ENCODE assay signal across 7 mouse cellular contexts in the genomic region with DNA sequence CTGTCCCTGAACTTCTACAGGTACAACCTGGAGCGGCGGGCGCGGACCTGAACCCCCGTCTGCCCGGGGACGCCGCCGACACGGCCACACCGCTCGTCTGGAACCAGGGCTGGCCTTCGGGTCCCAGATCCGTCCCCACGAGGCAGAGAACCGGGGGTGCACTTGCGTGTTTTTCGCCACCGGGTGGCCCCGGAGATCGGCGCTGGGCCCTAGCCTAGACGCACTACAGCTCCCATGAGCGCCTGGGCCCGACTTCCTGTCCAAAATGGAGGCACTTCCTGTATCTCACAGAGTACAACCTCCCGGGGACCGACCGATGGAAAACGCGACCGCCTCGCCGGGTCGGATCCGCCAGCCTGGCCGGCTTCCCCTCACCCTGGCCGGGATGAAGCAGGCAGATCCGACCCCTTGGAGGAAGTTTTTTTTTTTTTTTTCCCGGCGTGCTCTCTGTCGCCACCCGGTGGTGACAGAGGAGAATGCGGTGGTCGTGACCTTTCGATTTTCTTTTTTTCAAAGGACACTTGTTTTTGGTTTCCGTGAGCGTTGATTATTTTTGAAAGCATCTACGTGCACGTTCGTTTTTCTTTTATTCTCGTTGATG. TPM values are rescaled to one million over a fixed set of nuclear protein-coding genes. Genes with fewer than 3 reads are reported as not detected.
DNase-seq lines count a peak whose midpoint lies in the region; ATAC-seq lines count a peak whose summit lies in the region.
"Not testable (repeated sequence)": the region's sequence is repeated elsewhere in the genome, so short reads cannot be mapped to it uniquely, and the experiment has no call there.

No protein-coding gene starts in this region.

- ATAC-seq in embryonic facial prominence, embryonic 15.5 days (ENCODE audit: insufficient number of reproducible peaks, low FRiP score, low TSS enrichment, low read depth), result peak; percentile 90
- peak; percentile 92 for ATAC-seq in limb, embryonic 13.5 days (ENCODE audit: low FRiP score, low read depth)
- ATAC-seq in midbrain, embryonic 15.5 days (replicated peaks), result peak; percentile 91

- H3K4me3 ChIP-seq in embryonic facial prominence, embryonic 15.5 days (replicated peaks), result peak overlapping the region; percentile 35
- peak overlapping the region; percentile 17 for H3K4me3 ChIP-seq in limb, embryonic 13.5 days
- peak overlapping the region; percentile 19 for H3K4me3 ChIP-seq in midbrain, embryonic 15.5 days

- H3K9me3 ChIP-seq in embryonic facial prominence, embryonic 15.5 days (replicated peaks), result peaks cover 42% of the 10 kb centered on the region
- peaks cover 46% of the 10 kb centered on the region for H3K9me3 ChIP-seq in limb, embryonic 13.5 days
- peaks cover 32% of the 10 kb centered on the region for H3K9me3 ChIP-seq in midbrain, embryonic 15.5 days

- peaks cover 33% of the 10 kb centered on the region for H3K36me3 ChIP-seq in embryonic facial prominence, embryonic 15.5 days
- peaks cover 44% of the 10 kb centered on the region for H3K36me3 ChIP-seq in limb, embryonic 13.5 days
- not testable (repeated sequence) for H3K36me3 ChIP-seq in midbrain, embryonic 15.5 days (replicated peaks)

- DNase-seq in adrenal gland, postnatal 36 days, result peak; percentile 88 to 92
- DNase-seq in heart, adult 9 months (ENCODE audit: low spot score in 2 of 2), result peak; percentile 94 to 95
- DNase-seq in kidney, adult 9 months, result peak; percentile 97
- DNase-seq in spleen, postnatal 10 days (ENCODE audit: low spot score in 2 of 2), result peak; percentile 84 to 89

- not testable (repeated sequence) for H3K9ac ChIP-seq in embryonic facial prominence, embryonic 15.5 days; limb, embryonic 13.5 days; midbrain, embryonic 15.5 days

- H3K27ac ChIP-seq in embryonic facial prominence, embryonic 15.5 days (replicated peaks), result peak overlapping the region; percentile 79
- H3K27ac ChIP-seq in limb, embryonic 13.5 days, result peak overlapping the region; percentile 45
- H3K27ac ChIP-seq in midbrain, embryonic 15.5 days, result peak overlapping the region; percentile 68

- not testable (repeated sequence) for H3K4me1 ChIP-seq in embryonic facial prominence, embryonic 15.5 days; limb, embryonic 13.5 days; midbrain, embryonic 15.5 days

- H3K4me2 ChIP-seq in embryonic facial prominence, embryonic 15.5 days (replicated peaks), result peak overlapping the region; percentile 38
- H3K4me2 ChIP-seq in limb, embryonic 13.5 days (replicated peaks), result peak overlapping the region; percentile 23; the same call in 1 of the 2 replicates
- H3K4me2 ChIP-seq in midbrain, embryonic 15.5 days, result peak overlapping the region; percentile 26

- 62% methylated on average over 51 of the region's 51 CpGs for WGBS in embryonic facial prominence, embryonic 15.5 days
- WGBS in limb, embryonic 13.5 days, result 67% methylated on average over 51 of the region's 51 CpGs
- WGBS in midbrain, embryonic 15.5 days, result 54% methylated on average over 51 of the region's 51 CpGs

- not testable (repeated sequence) for H3K27me3 ChIP-seq in embryonic facial prominence, embryonic 15.5 days; limb, embryonic 13.5 days; midbrain, embryonic 15.5 days (replicated peaks)

RNA-seq across cellular contexts. Expression of gene Gm21860, which starts 10.1 kb away (rescaled TPM):
- not detected for total RNA-seq in adrenal gland, postnatal 36 days (2021)
- polyA plus RNA-seq in embryonic facial prominence, embryonic 15.5 days (2015; fragmentation: Nextera tagmentation; extraction: Ambion mirVana), result not detected in 2 replicates
- polyA plus RNA-seq in limb, embryonic 13.5 days (2015; fragmentation: Nextera tagmentation; extraction: Ambion mirVana), result not detected in 2 replicates
- not detected in 2 replicates for polyA plus RNA-seq in midbrain, embryonic 15.5 days (2015; fragmentation: Nextera tagmentation; extraction: Ambion mirVana)

RNA-seq across cellular contexts. Expression of gene Gm47283, which starts 40.1 kb away (rescaled TPM):
- total RNA-seq in adrenal gland, postnatal 36 days (2021), result not detected
- not detected in 2 replicates for polyA plus RNA-seq in embryonic facial prominence, embryonic 15.5 days (2015; fragmentation: Nextera tagmentation; extraction: Ambion mirVana)
- polyA plus RNA-seq in limb, embryonic 13.5 days (2015; fragmentation: Nextera tagmentation; extraction: Ambion mirVana), result not detected in 2 replicates
- polyA plus RNA-seq in midbrain, embryonic 15.5 days (2015; fragmentation: Nextera tagmentation; extraction: Ambion mirVana), result not detected in 2 replicates

Comparison
In these comparisons a context has a peak if more than half of its experiments do, and no peak if none do; other contexts are left out.
1. Peak in every context shown above with its lines: DNase-seq, ATAC-seq, H3K4me3 ChIP-seq and H3K27ac ChIP-seq.